Mouse (Mus musculus): ENCODE results near the gene Casp4. TPM values are rescaled to one million over a fixed set of nuclear protein-coding genes. Genes with fewer than 3 reads are reported as not detected.

Gene Casp4
- 0.82 TPM in 2 replicates for polyA plus RNA-seq (2012; rRNA removed)

DNA sequence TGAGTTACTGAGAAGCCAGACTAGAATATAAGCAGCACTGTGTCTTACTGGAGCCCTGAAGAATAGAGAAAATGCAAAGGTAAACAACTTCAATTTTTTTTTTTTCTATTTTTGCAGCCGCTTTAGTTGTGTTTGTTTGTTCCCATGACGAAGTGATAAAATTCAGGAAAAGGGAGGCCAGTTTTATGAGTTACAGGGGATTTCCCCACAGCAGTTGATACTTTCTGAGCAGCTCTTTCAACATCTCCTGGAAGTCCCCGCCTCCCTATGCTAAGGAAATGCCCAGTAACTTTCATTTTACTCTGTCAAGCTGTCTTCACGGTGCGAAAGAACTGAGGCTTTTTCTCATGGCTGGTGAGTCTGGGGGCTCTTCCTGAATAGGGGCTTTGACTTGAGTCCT, at the start of gene Casp4:
TSS of gene Casp4 (plus strand) at position 268 of the 400 bp plus-strand sequence.
- no peak for DNase-seq (ENCODE audit: extremely low spot score in 1 of 2, low spot score in 1 of 2)

DNA sequence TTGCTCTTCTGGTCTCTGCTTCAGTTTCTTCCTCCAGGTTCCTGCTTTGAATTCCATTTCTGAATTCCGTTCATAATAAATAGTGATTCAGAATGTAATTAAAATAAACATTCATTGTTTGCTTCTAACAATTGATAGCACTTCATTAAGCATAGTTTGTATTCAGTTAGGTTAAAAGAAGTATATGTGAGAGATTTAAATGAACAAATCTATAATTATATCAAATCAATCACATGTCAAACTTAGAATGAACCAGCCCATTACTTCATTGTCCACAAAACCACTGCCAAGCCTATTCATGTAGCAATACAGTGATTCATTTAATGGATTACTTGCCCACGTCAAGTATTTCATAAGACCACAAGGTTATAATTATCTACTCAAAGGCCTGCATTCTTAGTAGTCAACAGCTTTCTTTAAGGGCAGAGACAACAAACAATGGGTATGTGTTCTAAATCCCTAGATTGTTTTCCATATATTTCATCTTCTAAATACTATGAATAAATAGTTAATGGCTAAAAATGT, 44.6 kb upstream of the Casp4 start:
- no peak for DNase-seq (ENCODE audit: extremely low spot score in 1 of 2, low spot score in 1 of 2)

DNA sequence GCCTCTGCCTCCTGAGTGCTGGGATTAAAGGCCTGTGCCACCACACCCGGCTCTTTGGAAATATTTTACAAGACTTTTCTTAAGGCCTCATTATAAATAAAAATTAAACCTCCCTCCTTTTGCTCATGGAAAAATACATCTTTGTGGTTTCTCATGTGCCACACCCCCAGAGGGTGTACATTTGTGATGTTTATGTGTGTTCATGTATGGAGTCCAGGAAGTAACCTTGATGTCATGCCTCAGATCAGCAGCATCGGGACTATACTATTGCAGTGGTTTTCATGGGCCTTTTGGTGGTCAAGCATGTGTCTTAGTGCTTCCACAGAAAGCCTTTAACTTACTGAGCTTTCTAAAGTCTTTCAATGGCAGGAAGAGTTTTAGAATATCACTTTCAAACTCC, 38.4 kb upstream of the Casp4 start:
- no peak for DNase-seq (ENCODE audit: extremely low spot score in 1 of 2, low spot score in 1 of 2)

DNA sequence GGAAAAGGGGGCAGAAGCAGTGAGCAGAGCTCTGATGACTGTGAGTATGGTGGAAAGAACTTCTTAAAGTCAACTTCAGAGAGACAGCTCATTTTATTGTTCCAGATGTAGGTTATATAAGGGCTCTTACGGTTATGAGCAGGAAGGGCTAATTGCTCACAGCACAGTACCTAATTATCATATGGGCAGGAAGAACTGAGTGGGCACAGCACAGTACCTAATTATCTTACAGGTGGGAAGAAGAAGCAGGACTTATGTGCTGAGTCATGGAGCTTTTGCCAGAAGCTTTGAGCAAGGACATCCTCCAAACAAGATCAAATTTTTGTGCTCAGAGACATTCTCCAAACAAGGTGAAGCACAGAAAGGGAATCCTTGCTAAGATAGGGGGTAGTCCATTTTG, 37.7 kb upstream of the Casp4 start:
- no peak for DNase-seq (ENCODE audit: extremely low spot score in 1 of 2, low spot score in 1 of 2)

DNA sequence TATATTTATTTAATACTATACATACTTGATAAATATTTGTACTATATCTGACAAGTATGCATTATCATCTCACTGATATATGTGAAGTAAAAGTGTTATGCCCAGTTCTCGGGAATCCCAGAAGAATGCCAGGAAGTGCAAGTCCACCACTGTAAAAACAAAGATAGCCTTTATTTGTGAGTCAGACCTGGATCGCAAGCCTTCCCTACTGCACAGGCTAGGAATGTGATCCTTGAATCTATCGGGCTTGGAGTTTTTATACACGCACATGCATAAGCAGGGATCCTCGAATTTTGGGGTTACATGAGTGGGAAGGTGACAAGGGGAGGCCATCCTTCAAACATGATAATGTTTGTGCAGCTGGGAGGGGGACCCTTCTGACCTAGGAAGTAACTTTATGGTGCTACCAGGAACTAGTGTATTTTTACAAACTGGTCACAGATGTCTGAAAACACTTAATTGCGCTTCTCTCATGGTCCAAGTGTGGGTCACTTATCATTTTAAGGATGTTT, 37.2 kb upstream of the Casp4 start:
- no peak for DNase-seq (ENCODE audit: extremely low spot score in 1 of 2, low spot score in 1 of 2)

DNA sequence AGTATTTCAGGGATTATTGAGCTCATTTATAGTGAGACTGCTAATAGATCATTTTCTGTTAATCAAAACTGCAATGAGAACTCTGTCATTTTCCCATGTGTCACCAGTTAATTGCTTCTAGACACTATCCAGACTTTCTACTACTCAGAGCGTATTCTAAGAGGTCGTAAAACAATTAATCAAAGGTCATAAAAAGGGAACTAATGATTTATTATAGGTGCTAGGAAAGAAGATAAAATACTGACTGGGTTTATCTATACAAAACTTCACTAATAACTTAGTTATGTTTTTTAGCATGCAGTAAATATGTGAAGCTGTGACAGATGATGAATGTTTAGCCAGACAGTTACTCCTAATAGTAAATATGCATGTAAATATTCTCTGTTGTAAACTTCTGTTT, 22.6 kb upstream of the Casp4 start:
- no peak for DNase-seq (ENCODE audit: extremely low spot score in 1 of 2, low spot score in 1 of 2)

DNA sequence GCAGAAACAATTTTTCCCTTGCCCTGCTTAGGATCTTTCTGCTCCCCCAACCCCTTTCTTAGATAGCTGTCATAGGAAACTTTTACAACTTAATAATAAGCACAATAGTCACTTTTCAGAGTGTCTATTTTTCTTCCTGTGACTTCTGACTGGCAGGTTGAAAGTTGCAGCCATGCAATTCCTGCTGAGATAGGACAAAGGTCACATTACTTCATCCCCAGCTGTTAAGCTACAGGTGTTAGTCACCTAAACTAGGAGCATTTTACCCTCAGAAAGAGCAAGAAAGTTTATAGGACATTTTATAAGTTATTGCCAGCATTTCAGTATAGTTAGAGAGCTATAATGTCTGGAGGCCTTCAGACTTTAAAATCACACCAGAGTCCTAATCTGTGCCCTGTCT, 22.0 kb upstream of the Casp4 start:
- DNase-seq (ENCODE audit: extremely low spot score in 1 of 2, low spot score in 1 of 2): no peak

DNA sequence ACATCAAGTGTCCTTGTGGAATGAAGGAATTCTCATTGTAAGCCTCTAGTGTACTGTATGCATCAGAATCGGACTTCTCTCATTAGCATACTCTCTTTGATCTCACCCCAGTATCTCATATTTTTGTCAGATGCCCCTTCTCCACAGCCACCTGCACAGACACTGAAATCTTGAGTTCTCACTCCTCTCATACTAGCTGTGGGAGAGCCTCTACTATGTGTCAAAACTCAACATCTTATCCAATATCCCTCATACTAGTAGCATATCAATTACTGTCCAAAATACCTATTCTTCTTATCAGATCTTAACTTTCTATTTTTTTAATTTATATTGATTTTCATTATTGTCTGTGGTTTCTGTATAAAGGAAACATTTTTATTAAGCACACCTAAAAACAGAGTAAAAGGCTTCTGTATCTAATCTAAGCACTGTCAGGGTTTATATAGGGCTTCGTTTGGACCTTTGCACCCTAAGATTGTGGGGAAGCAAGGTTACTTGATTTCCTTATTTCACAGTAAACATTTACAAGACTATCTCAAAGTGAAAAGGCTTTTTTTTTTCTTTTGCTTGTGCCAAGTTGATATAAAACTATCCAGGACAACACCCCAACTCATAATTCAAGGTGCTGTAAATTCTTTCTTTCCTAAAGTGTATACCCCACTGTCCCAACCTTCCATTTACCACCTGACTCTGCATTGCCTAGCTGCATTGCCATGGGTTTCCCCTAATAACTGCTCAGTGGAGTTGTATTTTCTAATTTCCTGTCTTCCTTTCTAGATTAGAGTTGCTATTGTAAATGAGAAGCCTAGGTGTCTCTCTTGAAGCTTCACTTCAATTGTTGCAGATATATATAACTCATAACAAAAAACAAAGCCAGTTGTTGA, 12.0 kb upstream of the Casp4 start:
- DNase-seq (ENCODE audit: extremely low spot score in 1 of 2, low spot score in 1 of 2): no peak

DNA sequence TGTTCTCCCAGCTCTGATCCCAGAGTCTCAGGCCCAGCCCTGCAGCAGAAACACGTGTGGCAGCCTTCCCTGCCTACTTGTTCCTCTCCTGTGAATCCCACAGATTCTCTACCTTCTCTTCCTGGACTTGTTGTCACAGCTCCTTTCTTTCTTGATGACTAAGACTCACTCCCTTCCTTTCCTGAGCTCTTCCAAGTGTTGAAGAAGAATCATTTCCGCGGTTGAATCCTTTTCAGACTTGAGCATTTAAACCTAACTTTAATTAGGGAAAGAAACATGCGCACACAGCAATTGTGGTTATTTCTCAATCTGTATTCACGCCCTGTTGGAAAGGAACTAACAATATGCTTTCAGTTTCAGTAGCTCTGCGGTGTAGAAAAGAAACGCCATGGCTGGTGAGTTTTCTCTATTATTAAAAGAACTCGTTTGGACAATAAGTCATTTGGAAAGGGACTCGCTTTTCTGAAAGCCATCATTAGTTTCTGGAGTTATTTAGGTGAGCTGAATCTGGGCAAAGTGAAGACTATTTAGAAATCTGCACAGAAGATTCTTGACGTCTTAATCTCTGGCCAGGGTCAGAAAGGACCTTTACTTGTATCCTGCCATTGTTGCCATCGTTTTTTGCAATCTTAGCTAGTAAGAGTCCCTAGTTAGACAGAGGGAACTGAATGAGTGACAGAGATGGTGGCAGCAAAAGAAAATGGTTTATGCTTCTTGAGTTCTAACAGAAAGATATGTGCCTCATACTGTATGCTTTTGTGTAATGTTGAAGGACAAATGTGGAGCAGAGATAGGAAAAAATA, 10.1 kb upstream of the Casp4 start, which contains the start of gene Casp1:
TSS of gene Casp1 (plus strand) at position 189 of the 803 bp plus-strand sequence.
- DNase-seq (ENCODE audit: extremely low spot score in 1 of 2, low spot score in 1 of 2): no peak

DNA sequence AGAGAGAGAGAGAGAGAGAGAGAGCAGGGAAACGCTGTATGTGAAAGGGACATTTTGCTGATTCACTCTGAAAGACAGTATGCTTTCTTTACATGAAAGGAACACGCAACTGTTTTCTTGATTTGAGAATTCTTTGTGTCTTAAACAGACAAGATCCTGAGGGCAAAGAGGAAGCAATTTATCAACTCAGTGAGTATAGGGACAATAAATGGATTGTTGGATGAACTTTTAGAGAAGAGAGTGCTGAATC, 9.6 kb upstream of the Casp4 start:
- no peak for DNase-seq (ENCODE audit: extremely low spot score in 1 of 2, low spot score in 1 of 2)

DNA sequence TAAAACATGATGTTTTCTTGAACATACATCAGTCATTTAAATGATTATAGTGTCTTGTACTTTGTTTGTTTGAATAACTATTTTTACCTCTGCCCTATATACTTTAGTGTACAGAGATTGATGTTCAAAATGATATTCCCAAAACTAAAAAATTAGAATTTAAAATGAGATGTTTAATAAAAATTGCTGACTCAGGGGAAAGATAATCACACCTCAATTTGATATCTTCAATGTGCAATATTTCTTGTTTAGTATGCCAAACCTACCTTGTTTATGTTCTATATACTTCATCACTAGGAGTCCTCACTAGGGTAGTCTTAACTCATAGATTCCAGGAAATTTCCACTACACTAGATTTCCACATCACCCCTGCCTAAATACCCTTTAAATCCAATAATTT, 1.5 kb downstream of the Casp4 start:
- no peak for DNase-seq (ENCODE audit: extremely low spot score in 1 of 2, low spot score in 1 of 2)

DNA sequence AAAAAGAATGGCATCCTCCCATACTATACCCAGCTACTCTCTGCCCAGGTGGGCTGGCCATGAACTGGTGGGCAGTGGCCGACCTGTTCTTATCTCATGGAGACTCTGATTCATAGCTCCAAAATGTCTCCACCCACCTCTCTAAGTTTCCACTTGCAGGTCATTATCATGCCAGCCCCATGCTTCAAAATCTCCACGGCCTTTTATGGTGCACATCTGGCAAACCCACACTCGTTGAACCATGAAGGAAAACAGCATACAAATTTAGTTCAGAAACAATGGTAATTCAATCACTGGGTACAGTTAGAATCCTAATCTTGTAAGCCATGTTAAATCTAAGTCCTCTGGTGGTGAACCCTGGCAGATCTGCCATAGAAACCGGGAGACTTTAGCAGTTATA, 2.8 kb downstream of the Casp4 start:
- no peak for DNase-seq (ENCODE audit: extremely low spot score in 1 of 2, low spot score in 1 of 2)

DNA sequence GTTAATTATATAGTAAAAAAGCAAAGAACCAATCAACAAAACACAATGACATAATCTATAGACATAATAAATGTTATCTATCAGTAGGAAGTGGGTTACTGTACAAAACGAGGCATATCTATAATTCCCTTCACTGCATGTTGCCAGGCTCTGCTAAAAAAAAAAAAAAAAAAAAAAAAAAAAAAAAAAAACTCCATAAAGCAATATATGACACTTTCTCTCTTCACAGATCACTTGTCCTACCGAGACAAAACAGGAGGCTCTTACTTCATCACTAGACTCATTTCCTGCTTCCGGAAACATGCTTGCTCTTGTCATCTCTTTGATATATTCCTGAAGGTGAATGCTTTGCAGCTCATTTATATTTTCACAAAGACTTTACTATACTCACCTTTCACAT, 19.6 kb downstream of the Casp4 start:
- DNase-seq (ENCODE audit: extremely low spot score in 1 of 2, low spot score in 1 of 2): no peak

DNA sequence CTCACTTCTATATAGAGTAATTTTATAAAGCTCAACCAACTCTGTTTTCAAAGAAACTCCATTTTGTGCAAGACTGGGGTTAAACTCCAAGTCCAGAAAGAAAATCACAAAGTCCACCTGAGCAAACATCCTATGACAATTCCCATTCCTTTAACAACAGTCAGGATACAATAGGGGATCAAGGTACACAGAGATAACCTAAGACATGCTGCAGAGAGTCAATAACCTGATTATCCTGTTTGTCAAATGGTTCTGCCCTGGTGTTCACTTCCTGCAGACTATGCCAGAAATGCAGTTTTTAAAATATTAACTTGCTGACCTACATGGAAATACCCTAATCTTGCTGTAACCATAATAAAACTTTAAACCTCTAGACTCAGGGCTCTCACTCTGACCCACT, 23.8 kb downstream of the Casp4 start:
- no peak for DNase-seq (ENCODE audit: extremely low spot score in 1 of 2, low spot score in 1 of 2)

DNA sequence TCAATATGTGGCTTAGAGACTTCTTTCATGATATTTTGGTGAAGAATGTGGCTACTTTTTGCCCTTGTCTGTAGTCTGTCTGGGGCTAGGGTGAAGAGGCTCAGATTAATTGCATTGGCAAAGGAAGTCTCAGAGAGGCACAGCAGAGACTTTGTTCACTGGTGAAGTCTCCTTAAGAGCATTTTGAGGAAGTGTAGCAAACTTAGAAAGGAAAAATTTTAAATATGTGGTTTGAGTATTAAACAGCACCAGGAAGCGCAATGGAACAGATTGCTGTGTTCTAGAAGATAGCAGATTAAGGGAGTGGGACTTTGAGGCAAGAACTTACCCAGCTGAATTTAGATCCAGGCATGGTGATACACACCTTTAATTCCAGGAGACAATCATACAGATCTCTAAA, 24.8 kb downstream of the Casp4 start:
- DNase-seq (ENCODE audit: extremely low spot score in 1 of 2, low spot score in 1 of 2): no peak

DNA sequence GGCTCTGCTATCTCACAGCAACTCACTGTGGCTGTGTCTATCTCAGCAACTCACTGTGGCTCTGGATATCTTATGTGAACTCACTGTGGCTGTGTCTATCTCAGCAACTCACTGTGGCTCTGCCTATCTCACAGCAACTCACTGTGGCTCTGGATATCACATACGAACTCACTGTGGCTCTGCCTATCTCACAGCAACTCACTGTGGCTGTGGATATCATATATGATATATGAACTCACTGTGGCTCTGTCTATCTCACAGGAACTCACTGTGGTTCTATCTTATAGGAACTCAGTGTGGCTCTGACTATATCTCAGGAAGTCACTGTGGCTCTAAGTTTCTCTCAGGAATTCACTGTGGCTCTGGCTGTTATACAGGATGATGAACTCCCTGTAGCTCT, 34.5 kb downstream of the Casp4 start:
- no peak for DNase-seq (ENCODE audit: extremely low spot score in 1 of 2, low spot score in 1 of 2)

DNA sequence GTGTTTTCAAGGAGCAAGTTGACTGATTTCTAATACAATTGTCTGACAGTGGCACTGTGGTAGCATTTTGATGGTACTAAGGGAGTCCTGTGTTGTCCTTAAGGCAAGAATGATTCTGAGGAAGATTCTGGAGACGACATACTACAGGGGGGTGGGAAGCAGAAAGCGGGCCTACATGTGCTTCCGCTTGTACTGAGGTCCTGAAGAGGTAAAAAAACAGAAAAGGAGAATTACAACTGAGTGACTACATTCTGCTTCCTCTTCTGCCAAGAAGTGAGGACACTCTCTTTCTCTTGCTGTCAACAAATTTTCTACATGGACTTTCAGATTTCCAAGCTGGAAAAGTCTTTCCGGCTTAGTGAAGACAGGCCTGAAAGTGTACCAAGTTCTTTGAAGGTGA, 35.5 kb downstream of the Casp4 start:
- no peak for DNase-seq (ENCODE audit: extremely low spot score in 1 of 2, low spot score in 1 of 2)

DNA sequence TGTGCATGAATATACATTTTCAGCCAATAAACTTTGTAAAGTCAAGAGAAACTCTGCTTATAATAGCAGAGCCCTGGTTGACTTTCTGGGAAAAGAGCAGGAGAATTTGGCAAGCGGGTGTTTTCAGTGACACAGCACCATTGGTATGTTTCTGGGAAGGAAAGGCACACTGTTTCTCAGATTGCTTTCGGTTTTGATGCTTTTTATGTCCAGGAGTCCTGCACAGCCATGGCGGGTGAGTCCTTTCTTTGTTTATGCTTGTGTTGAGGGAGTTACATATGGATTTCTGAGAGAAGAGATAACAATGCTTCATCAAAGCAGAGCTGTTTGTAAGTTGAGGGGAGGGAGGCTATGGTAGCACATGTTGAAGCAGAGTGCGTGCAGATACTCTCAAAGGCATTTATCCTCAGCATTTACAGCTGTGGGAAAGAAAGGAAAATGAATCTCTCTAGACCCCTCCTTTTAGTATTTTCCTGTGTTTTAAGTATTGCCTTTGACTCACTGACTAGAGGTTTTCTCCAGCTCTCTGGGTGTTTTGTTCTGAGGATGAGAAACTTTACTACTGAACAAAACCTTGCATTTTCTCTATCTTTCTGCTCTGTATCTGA, 36.8 kb downstream of the Casp4 start, which contains the start of gene Casp12:
TSS of gene Casp12 (plus strand) at position 140 of the 608 bp plus-strand sequence.
- DNase-seq (ENCODE audit: extremely low spot score in 1 of 2, low spot score in 1 of 2): no peak

DNA sequence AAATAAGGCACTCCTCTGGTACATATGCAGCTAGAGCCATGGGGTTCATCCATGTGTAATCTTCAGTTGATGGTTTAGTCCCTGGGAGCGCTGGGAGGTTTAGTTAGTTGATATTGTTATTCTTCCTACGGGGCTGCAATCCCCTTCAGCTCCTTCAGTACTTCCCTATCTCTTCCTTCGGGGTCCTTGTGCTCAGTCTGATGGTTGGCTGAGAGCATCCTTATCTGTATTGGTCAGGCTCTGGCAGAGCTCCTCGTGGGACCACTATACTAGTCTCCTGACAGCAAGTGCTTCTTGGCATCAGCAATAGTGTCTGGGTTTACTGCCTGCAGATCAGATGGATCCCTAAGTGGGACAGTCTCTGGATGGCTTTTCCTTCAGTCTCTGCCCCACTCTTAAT, 38.8 kb downstream of the Casp4 start:
- DNase-seq (ENCODE audit: extremely low spot score in 1 of 2, low spot score in 1 of 2): no peak

DNA sequence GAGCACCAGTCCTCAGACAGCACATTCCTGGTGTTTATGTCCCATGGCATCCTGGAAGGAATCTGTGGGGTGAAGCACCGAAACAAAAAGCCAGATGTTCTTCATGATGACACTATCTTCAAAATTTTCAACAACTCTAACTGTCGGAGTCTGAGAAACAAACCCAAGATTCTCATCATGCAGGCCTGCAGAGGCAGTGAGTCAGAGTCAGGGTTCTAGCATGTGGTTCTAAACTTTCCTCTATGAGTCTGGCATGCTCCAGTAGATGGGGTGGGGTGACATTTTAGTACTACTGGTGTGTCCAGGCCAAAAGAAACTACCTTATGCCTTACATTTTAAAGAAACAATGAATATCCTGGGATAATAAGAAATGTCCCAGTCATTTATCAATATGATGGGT, 45.0 kb downstream of the Casp4 start:
- no peak for DNase-seq (ENCODE audit: extremely low spot score in 1 of 2, low spot score in 1 of 2)

DNA sequence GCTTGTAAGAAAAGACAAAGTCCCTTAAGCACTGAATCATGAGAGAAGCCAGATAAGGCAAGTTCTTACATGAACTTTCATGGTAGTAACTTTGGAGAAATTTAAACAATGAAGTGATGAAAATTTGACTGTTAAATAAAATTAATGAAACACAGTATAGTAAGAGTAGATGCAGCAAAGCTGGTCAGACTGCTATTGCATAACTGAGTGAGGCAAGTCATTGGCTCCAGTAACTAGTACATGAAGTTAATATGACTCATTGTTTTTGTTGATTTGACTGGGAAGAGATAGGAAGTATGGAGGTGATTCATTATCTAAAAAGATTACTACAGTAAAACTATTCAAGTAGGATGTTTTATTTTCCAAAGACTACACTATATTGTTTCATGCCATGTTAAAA, 48.2 kb downstream of the Casp4 start:
- no peak for DNase-seq (ENCODE audit: extremely low spot score in 1 of 2, low spot score in 1 of 2)
